Mouse (Mus musculus) MEL (cell line): ENCODE measurements around the gene Lmntd1. TPM values are rescaled to one million over a fixed set of nuclear protein-coding genes. Genes with fewer than 3 reads are reported as not detected.

Experiments used
- DNase-seq: peaks from one replicate; pipeline ENCODE4 v3.0.0; 2011; ENCODE audit warnings: low read depth, low spot score
- H3K27ac ChIP-seq: 2 replicates; pipeline ENCODE4 v1.5.1; 2012; ENCODE audit warnings: low read depth, mild to moderate bottlenecking, control low read depth, low read length, moderate library complexity; ENCODE audit not compliant: control insufficient read depth
- H3K27me3 ChIP-seq, 2 experiments: fragments of 150-350 bp in 1 of 2; sonication (generic) in 1 of 2; 2 replicates each; pipeline ENCODE4 v1.6.1; 2012; ENCODE audit warnings: low read length in 2 of 2, mild to moderate bottlenecking in 2 of 2, improper control_type of control experiment in 1 of 2, moderate library complexity in 1 of 2; ENCODE audit not compliant: insufficient read depth in 2 of 2, control insufficient read depth in 1 of 2
- H3K36me3 ChIP-seq, 2 experiments: 2 replicates each; pipeline ENCODE4 v1.6.1; 2012 to 2014; ENCODE audit warnings: low read length in 2 of 2, improper control_type of control experiment in 1 of 2, inconsistent platforms in 1 of 2, mild to moderate bottlenecking in 1 of 2; ENCODE audit not compliant: insufficient read depth in 2 of 2, control insufficient read depth in 1 of 2
- H3K4me1 ChIP-seq, 2 experiments: fragments of 150-350 bp in 1 of 2; sonication (generic) in 1 of 2; 2 replicates each; pipeline ENCODE4 v1.6.1; 2012; ENCODE audit warnings: low read length in 2 of 2, improper control_type of control experiment in 1 of 2, mild to moderate bottlenecking in 1 of 2; ENCODE audit not compliant: insufficient read depth in 2 of 2, control insufficient read depth in 1 of 2
- H3K4me3 ChIP-seq, 2 experiments: fragments of 150-350 bp in 1 of 2; sonication (generic) in 1 of 2; 2 replicates each; pipeline ENCODE4 v1.5.1; 2012; ENCODE audit warnings: low read depth in 2 of 2, low read length in 2 of 2, mild to moderate bottlenecking in 2 of 2, moderate library complexity in 2 of 2, control low read depth in 1 of 2, improper control_type of control experiment in 1 of 2; ENCODE audit not compliant: control insufficient read depth in 1 of 2, insufficient read depth in 1 of 2
- H3K79me2 ChIP-seq: 2 replicates; pipeline ENCODE4 v1.6.1; 2012; ENCODE audit warnings: mild to moderate bottlenecking, low read length, moderate library complexity; ENCODE audit not compliant: control insufficient read depth, poor library complexity, insufficient read depth
- H3K9ac ChIP-seq: 2 replicates; pipeline ENCODE4 v1.6.1; 2012; ENCODE audit warnings: low read depth, mild to moderate bottlenecking, control low read depth, low read length, moderate library complexity; ENCODE audit not compliant: control insufficient read depth, poor library complexity, severe bottlenecking
- H3K9me3 ChIP-seq: fragments of 150-350 bp; sonication (generic); replicated peaks from 2 replicates; pipeline ENCODE4 v1.6.1; 2012; ENCODE audit warnings: mild to moderate bottlenecking, low read length, improper control_type of control experiment, moderate library complexity; ENCODE audit not compliant: insufficient read depth
- BHLHE40 ChIP-seq: IDR thresholded peaks from 2 replicates; pipeline ENCODE4 v1.6.1; 2012; ENCODE audit warnings: low read depth, mild to moderate bottlenecking, inconsistent platforms, low read length, improper control_type of control experiment, borderline replicate concordance
- E2F4 ChIP-seq: IDR thresholded peaks from 2 replicates; pipeline ENCODE4 v1.6.1; 2011; ENCODE audit warnings: low read depth, low read length, improper control_type of control experiment, borderline replicate concordance
- EP300 ChIP-seq, 2 experiments: IDR thresholded peaks; 2 replicates each; pipeline ENCODE4 v1.6.1; 2011; ENCODE audit warnings: improper control_type of control experiment in 2 of 2, low read length in 2 of 2, low read depth in 1 of 2, mild to moderate bottlenecking in 1 of 2
- KAT2A ChIP-seq: conservative IDR thresholded peaks from 2 replicates; pipeline ENCODE4 v1.6.1; 2012; ENCODE audit warnings: low read depth, low read length, improper control_type of control experiment, inconsistent platforms
- MAFK ChIP-seq: IDR thresholded peaks from 2 replicates; pipeline ENCODE4 v1.6.1; 2011; ENCODE audit warnings: low read depth, mild to moderate bottlenecking, low read length, improper control_type of control experiment, borderline replicate concordance
- MEF2A ChIP-seq: IDR thresholded peaks from 2 replicates; pipeline ENCODE4 v1.6.1; 2014; ENCODE audit warnings: low read depth, mild to moderate bottlenecking, inconsistent platforms, low read length, improper control_type of control experiment; ENCODE audit not compliant: poor library complexity, insufficient replicate concordance, severe bottlenecking; ENCODE audit errors: extremely low read depth
- MYB ChIP-seq: IDR thresholded peaks from 2 replicates; pipeline ENCODE4 v1.6.1; 2011; ENCODE audit warnings: mild to moderate bottlenecking, low read depth, low read length, improper control_type of control experiment
- MYC ChIP-seq: IDR thresholded peaks from 2 replicates; pipeline ENCODE4 v1.6.1; 2011; ENCODE audit warnings: low read depth, mild to moderate bottlenecking, low read length, improper control_type of control experiment, moderate library complexity
- NELFE ChIP-seq: IDR thresholded peaks from 2 replicates; pipeline ENCODE4 v1.6.1; 2011; ENCODE audit warnings: low read depth, low read length, improper control_type of control experiment
- NRF1 ChIP-seq: IDR thresholded peaks from 2 replicates; pipeline ENCODE4 v1.6.1; 2014; ENCODE audit warnings: low read depth, mild to moderate bottlenecking, inconsistent platforms, low read length, improper control_type of control experiment, moderate library complexity; ENCODE audit not compliant: poor library complexity, insufficient read depth, severe bottlenecking
- POLR2A ChIP-seq, 2 experiments: IDR thresholded peaks; 2 replicates each; pipeline ENCODE4 v1.6.1; 2011 to 2012; ENCODE audit warnings: low read length in 2 of 2, mild to moderate bottlenecking in 2 of 2, control low read depth in 1 of 2, improper control_type of control experiment in 1 of 2, low read depth in 1 of 2, moderate library complexity in 1 of 2; ENCODE audit not compliant: control insufficient read depth in 1 of 2, insufficient read depth in 1 of 2, poor library complexity in 1 of 2
- POLR2AphosphoS5 ChIP-seq: IDR thresholded peaks from 2 replicates; pipeline ENCODE4 v1.6.1; 2012; ENCODE audit warnings: low read depth, borderline replicate concordance, mild to moderate bottlenecking, inconsistent platforms, low read length, moderate library complexity, mixed read lengths
- RAD21 ChIP-seq: IDR thresholded peaks from 2 replicates; pipeline ENCODE4 v1.6.1; 2011; ENCODE audit warnings: mild to moderate bottlenecking, low read depth, low read length, improper control_type of control experiment
- RCOR1 ChIP-seq: IDR thresholded peaks from 2 replicates; pipeline ENCODE4 v1.6.1; 2012; ENCODE audit warnings: low read depth, mild to moderate bottlenecking, inconsistent platforms, low read length, improper control_type of control experiment
- SIN3A ChIP-seq: IDR thresholded peaks from 2 replicates; pipeline ENCODE4 v1.6.1; 2012; ENCODE audit warnings: low read length, improper control_type of control experiment, inconsistent platforms
- USF2 ChIP-seq, 2 experiments: IDR thresholded peaks; 2 replicates each; pipeline ENCODE4 v1.6.1; 2011 to 2012; ENCODE audit warnings: improper control_type of control experiment in 2 of 2, low read length in 2 of 2, borderline replicate concordance in 1 of 2, inconsistent platforms in 1 of 2, low read depth in 1 of 2, mild to moderate bottlenecking in 1 of 2; ENCODE audit not compliant: insufficient read depth in 1 of 2
- ZC3H11A ChIP-seq: IDR thresholded peaks from 2 replicates; pipeline ENCODE4 v1.6.1; 2012; ENCODE audit warnings: low read depth, mild to moderate bottlenecking, inconsistent platforms, low read length, improper control_type of control experiment
- ZMIZ1 ChIP-seq: IDR thresholded peaks from 2 replicates; pipeline ENCODE4 v1.6.1; 2012; ENCODE audit warnings: low read depth, mild to moderate bottlenecking, inconsistent platforms, low read length, improper control_type of control experiment, moderate library complexity
- ZNF384 ChIP-seq: IDR thresholded peaks from 2 replicates; pipeline ENCODE4 v1.6.1; 2012; ENCODE audit warnings: low read depth, mild to moderate bottlenecking, inconsistent platforms, low read length, improper control_type of control experiment
- polyA plus RNA-seq, 2 experiments: library from polyadenylated mRNA; stranded (reverse) in 1 of 2; unstranded in 1 of 2; fragments of >175 nt in 1 of 2; fragments of >200 nt in 1 of 2; gene quantifications; 2 replicates each; pipeline versions ENCODE4 v1.2.1 to v1.2.4; 2012; ENCODE audit warnings: low replicate concordance in 2 of 2, low read depth in 1 of 2; ENCODE audit not compliant: insufficient read length in 2 of 2, insufficient read depth in 1 of 2, missing spikeins in 1 of 2
- total RNA-seq: library from RNA; depleted of rRNA; stranded (reverse); fragments of 300-350 nt; gene quantifications from 2 replicates; pipeline ENCODE4 v1.2.3, GENCODE M21; 2012

The Lmntd1 gene
- total and polyA plus RNA-seq, 3 experiments, result not detected

DNA sequence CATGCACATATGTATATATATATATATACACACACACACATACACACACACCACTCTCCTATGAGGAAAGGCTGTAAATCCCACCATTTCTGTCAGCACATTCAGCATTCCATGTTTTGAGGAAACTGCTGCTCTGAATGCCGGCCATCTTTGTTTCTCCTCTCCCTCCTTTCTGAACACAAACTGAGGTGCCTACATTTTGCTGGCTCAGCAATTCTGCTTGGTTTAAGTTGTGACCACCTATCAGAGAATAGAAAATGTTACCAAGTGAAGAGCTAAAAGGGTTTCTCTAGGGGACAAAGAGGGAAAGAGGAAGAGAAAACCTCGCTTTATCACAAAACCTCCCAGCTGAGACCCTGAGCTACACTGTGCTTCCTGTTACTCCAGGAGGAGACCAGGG is 20.3 kb upstream of the Lmntd1 start:
- no peak overlapping the region for H3K27ac ChIP-seq
- no peak overlapping the region for H3K9ac ChIP-seq
- H3K9me3 ChIP-seq, result no peaks in the 10 kb centered on the region
- DNase-seq, result no peak
- no peaks in the 10 kb centered on the region for H3K79me2 ChIP-seq
- TF ChIP-seq USF2 (IDR thresholded peaks at IDR 0.05; ENCODE audit: borderline replicate concordance in 1 of 2, insufficient read depth in 1 of 2, low read depth in 1 of 2, low read length in 2 of 2) (no peak), MAFK (peak; percentile 68; the same call in 1 of the 2 replicates), ZMIZ1 (no peak)
- no peak overlapping the region for H3K4me3 ChIP-seq
- no peaks in the 10 kb centered on the region for H3K36me3 ChIP-seq
- H3K4me1 ChIP-seq, result no peaks in the 10 kb centered on the region
- no peaks in the 10 kb centered on the region for H3K27me3 ChIP-seq

DNA sequence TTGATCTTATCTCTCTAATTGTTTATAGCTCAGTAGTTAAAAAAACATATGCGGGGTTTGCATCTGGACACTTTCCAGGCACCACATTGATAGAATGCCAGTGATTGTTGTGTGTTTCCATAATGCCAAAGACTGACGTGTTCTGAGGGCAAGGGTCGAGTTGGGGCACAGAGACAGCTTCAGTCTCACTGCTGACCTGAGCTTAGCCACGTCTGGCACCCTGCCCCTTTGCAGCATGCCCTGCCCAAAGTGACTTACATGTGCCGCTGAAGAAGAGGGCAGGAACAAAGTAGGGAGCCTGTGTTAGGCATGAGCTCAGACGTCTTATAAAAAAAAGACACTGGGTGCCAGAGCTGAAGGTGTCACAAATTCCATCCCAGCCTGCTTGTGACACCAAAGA is 16.1 kb upstream of the Lmntd1 start:
- no peak for TF ChIP-seq MAFK
- no peak for TF ChIP-seq RCOR1
- TF ChIP-seq NRF1, result no peak
- no peak for TF ChIP-seq RAD21
- no peak for TF ChIP-seq NELFE
- no peak for TF ChIP-seq KAT2A
- no peak for TF ChIP-seq MEF2A
- no peak for TF ChIP-seq E2F4
- no peak for TF ChIP-seq MYC
- TF ChIP-seq BHLHE40, result no peak
- TF ChIP-seq ZNF384, result no peak
- TF ChIP-seq ZC3H11A, result no peak
- TF ChIP-seq POLR2A (IDR thresholded peaks at IDR 0.05; ENCODE audit: control insufficient read depth in 1 of 2, insufficient read depth in 1 of 2, low read depth in 1 of 2, low read length in 2 of 2, poor library complexity in 1 of 2), result no peak
- TF ChIP-seq POLR2AphosphoS5, result no peak
- no peak for TF ChIP-seq USF2 (IDR thresholded peaks at IDR 0.05; ENCODE audit: borderline replicate concordance in 1 of 2, insufficient read depth in 1 of 2, low read depth in 1 of 2, low read length in 2 of 2)
- TF ChIP-seq EP300 (IDR thresholded peaks at IDR 0.05; ENCODE audit: low read depth in 1 of 2, low read length in 2 of 2), result no peak
- TF ChIP-seq SIN3A, result no peak
- TF ChIP-seq MYB, result no peak
- no peaks in the 10 kb centered on the region for H3K4me1 ChIP-seq
- no peaks in the 10 kb centered on the region for H3K36me3 ChIP-seq
- H3K27ac ChIP-seq, result no peak overlapping the region
- no peaks in the 10 kb centered on the region for H3K27me3 ChIP-seq
- H3K4me3 ChIP-seq, result no peak overlapping the region
- no peak overlapping the region for H3K9ac ChIP-seq
- no peak for DNase-seq
- no peaks in the 10 kb centered on the region for H3K9me3 ChIP-seq
- no peaks in the 10 kb centered on the region for H3K79me2 ChIP-seq
